Mouse (Mus musculus) cortical plate, adult 2 months (tissue): ENCODE measurements around the gene Cd6. TPM values are rescaled to one million over a fixed set of nuclear protein-coding genes. Genes with fewer than 3 reads are reported as not detected.

Experiments
- H3K27ac ChIP-seq: fragments of 200-500 bp; 2 replicates; pipeline ENCODE4 v1.5.1; 2012; ENCODE audit warnings: low read length, control low read depth, inconsistent platforms; ENCODE audit not compliant: insufficient read depth
- H3K4me1 ChIP-seq: fragments of 200-500 bp; 2 replicates; pipeline ENCODE4 v1.6.1; 2011; ENCODE audit warnings: low read length; ENCODE audit not compliant: control insufficient read depth, insufficient read depth
- H3K4me3 ChIP-seq: fragments of 200-500 bp; 2 replicates; pipeline ENCODE4 v1.5.1; 2011; ENCODE audit warnings: mild to moderate bottlenecking, low read length, control low read depth; ENCODE audit not compliant: insufficient read depth
- CTCF ChIP-seq: fragments of 200-500 bp; IDR thresholded peaks from 2 replicates; pipeline ENCODE4 v1.5.1; 2011; ENCODE audit warnings: mild to moderate bottlenecking, control low read depth, low read length; ENCODE audit not compliant: insufficient read depth; ENCODE audit errors: extremely low read depth
- POLR2A ChIP-seq: fragments of 200-500 bp; IDR thresholded peaks from 2 replicates; pipeline ENCODE4 v1.6.1; 2011; ENCODE audit warnings: mild to moderate bottlenecking, low read length, control low read depth; ENCODE audit not compliant: insufficient read depth; ENCODE audit errors: extremely low read depth
- polyA plus RNA-seq: library from polyadenylated mRNA; depleted of rRNA; stranded (reverse); fragments of >200 nt; gene quantifications from 2 replicates; pipeline ENCODE4 v1.2.3, GENCODE M21; 2012

The Cd6 gene
- polyA plus RNA-seq, 1 experiment, result 6.0 TPM

DNA sequence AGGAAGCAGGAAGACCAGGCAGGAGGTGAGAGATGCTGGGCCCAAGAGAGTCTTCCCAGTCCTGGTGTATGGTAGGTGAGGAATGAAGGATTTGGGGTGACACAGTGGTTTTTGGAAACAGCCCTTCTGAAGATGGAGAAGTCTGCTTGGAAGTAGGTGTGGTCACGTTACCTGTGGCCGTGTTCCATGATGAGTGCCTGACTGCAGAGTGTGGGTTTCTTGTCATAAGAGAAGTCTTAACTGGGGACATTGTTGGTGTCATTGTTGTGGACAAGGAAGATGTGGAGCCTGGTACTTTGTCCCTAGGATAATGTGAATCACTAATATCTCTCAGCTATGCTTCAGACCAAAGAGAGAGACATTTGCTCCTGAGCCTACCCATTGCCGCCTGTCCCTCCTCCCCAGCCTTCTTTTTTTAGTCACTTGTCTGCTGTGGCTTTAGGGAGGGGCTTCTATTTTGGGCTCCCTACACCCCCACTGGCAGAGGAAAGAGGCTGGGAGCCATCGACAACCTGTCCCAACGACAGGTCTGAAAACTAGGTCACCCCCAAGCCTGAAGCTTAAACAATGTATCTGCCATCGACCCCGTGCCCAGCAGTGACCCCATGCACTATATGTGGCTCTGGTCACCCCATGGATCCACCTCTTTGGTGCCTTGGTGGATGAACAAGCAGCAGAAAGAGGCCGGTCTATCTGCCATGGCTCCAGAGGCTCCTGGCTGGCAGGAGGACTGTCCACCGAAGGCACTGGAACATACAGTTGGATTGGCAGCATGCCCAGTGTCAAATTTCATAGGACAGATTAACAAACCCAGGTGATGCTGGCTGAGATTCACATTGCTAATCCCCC lies 69.7 kb downstream of the Cd6 start:
- TF ChIP-seq POLR2A (no peak), CTCF (no peak)
- Histone ChIP-seq H3K4me1 (peaks cover 7% of the 10 kb centered on the region), H3K4me3 (no peak overlapping the region), H3K27ac (no peak overlapping the region)

GRCm38 (mm10) chr19:10759525-10759924 lies 70.3 kb downstream of the Cd6 start:
- no peak overlapping the region for H3K27ac ChIP-seq
- TF ChIP-seq CTCF (no peak), POLR2A (no peak)
- H3K4me3 ChIP-seq, result no peak overlapping the region
- H3K4me1 ChIP-seq, result peaks cover 7% of the 10 kb centered on the region

- Histone ChIP-seq H3K4me1 (peaks cover 7% of the 10 kb centered on the region), H3K27ac (no peak overlapping the region), H3K4me3 (no peak overlapping the region)
- no peak for TF ChIP-seq CTCF
Measured at GRCm38 (mm10) chr19:10758708-10759107, 71.2 kb downstream of the Cd6 start.

GRCm38 (mm10) chr19:10757526-10757925 lies 72.3 kb downstream of the Cd6 start:
- TF ChIP-seq POLR2A (no peak), CTCF (no peak)
- Histone ChIP-seq H3K4me1 (peaks cover 7% of the 10 kb centered on the region), H3K27ac (no peak overlapping the region), H3K4me3 (no peak overlapping the region)

DNA sequence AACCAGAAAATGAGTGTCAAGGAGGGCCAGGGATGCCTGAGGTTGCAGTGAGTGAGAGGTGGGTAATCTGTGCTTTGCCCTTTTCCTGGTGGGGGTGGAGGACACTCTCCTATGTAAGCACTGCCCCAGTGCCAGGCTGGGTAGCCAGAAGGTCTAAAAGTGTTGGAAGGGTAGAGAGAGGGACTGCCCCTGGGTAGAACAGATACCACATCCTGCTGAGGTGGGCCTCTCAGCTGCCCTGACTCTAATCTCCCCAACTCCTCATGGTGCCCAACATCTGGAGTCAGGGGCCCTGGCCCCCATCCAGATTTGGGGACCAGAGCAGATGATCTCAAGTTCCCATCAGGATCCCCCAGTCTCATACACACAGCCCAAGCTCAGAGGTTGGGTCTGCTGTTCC lies 72.7 kb downstream of the Cd6 start:
- no peak for TF ChIP-seq CTCF
- TF ChIP-seq POLR2A, result no peak
- no peak overlapping the region for H3K27ac ChIP-seq
- H3K4me1 ChIP-seq, result peaks cover 7% of the 10 kb centered on the region
- no peak overlapping the region for H3K4me3 ChIP-seq

GRCm38 (mm10) chr19:10752646-10753045 lies 77.2 kb downstream of the Cd6 start:
- Histone ChIP-seq H3K4me3 (no peak overlapping the region), H3K4me1 (no peaks in the 10 kb centered on the region), H3K27ac (no peak overlapping the region)
- TF ChIP-seq CTCF (no peak), POLR2A (no peak)

GRCm38 (mm10) chr19:10752106-10752505 lies 77.8 kb downstream of the Cd6 start:
- Histone ChIP-seq H3K4me3 (no peak overlapping the region), H3K27ac (no peak overlapping the region), H3K4me1 (no peaks in the 10 kb centered on the region)
- TF ChIP-seq POLR2A (no peak), CTCF (no peak)

DNA sequence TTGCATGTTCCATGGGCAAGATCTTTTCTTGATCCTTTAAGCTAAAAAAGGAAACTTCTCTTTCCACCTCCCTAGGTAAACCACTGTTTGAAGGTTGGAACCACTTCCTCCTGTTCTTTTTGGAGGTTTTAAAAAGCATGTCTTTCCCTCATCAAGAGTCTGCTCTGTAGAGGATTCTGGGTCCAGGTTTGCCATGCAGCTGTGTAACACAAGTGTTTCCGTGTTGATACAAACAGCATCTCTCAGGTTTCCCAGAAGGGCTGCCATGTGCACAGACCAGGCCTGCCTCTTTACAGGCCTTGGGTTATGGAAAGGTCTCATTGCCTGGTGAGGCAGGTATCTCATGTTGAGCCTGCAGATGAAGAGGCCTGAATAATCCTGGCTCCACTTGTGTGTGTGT lies 78.3 kb downstream of the Cd6 start:
- Histone ChIP-seq H3K27ac (no peak overlapping the region), H3K4me3 (no peak overlapping the region), H3K4me1 (no peaks in the 10 kb centered on the region)
- no peak for TF ChIP-seq CTCF

DNA sequence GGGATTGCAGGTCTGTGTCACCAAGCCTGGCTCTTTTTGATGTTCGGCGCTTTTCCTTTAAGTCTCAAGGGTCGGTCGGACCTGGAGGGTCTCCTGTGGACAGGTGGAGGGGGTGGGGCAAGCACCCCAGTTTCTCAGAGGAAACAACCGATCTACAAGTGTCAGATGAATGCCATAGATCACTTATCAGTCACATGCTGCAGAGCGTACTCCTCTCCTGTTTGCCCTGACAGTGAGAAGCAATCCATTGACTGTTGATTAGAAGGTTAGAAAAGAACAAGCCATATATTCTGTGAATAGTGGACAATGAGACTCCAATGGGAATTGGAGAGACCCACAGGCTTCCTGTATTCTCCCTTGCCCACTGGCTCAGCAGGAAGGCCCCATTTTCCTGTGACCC lies 79.7 kb downstream of the Cd6 start:
- Histone ChIP-seq H3K27ac (no peak overlapping the region), H3K4me1 (no peaks in the 10 kb centered on the region), H3K4me3 (no peak overlapping the region)
- no peak for TF ChIP-seq CTCF
- no peak for TF ChIP-seq POLR2A

GRCm38 (mm10) chr19:10749295-10749694 lies 80.6 kb downstream of the Cd6 start:
- no peak overlapping the region for H3K27ac ChIP-seq
- no peaks in the 10 kb centered on the region for H3K4me1 ChIP-seq
- no peak overlapping the region for H3K4me3 ChIP-seq
- TF ChIP-seq POLR2A, result no peak
- no peak for TF ChIP-seq CTCF

GRCm38 (mm10) chr19:10748401-10749102 lies 81.3 kb downstream of the Cd6 start:
- TF ChIP-seq CTCF (no peak), POLR2A (no peak)
- H3K27ac ChIP-seq, result no peak overlapping the region

More at GRCm38 (mm10) chr19:10748401-10749102, 81.3 kb downstream of the Cd6 start:
- Histone ChIP-seq H3K4me3 (no peak overlapping the region), H3K4me1 (no peaks in the 10 kb centered on the region)
